Comparison of ENCODE assay signal across 18 mouse cellular contexts in the genomic region with DNA sequence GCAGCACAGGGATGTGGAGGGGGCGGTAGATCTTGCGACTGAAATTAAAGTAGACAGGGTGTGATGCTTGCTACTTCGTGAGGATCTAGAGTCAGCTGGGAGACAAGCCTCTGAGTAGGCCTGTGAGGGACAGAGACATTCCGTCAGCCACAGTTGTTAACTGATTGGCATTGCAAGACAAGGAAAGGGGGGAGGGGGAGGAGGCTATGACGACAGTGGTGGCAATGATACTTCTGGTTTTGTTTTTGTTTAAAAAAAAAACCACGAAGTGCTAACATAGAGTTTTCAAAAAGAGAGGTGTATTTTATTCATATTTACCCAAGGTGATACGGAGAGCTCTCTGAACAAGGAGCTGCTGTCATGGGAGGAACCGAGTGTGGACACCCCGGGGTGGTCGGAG. TPM values are rescaled to one million over a fixed set of nuclear protein-coding genes. Genes with fewer than 3 reads are reported as not detected.
DNase-seq lines count a peak whose midpoint lies in the region; ATAC-seq lines count a peak whose summit lies in the region.
"Had no signal": no experiment of that assay in that cellular context is flagged by ENCODE, and none has a peak within 500 bp of the region (broad histone marks: within the 10 kb centered on the region; RNA-seq: fewer than 3 reads in every experiment).

No protein-coding gene starts in this region.

- H3K9ac ChIP-seq in heart, embryonic 12.5 days, result no peak overlapping the region
- no peak overlapping the region for H3K9ac ChIP-seq in hindbrain, embryonic 11.5 days (ENCODE audit: low read depth, low read length)
- H3K9ac ChIP-seq: forebrain, postnatal 0 days had no signal

- H3K4me3 ChIP-seq in heart, embryonic 12.5 days, result no peak overlapping the region
- H3K4me3 ChIP-seq in hindbrain, embryonic 10.5 days, result no peak overlapping the region
- H3K4me3 ChIP-seq in hindbrain, embryonic 11.5 days (ENCODE audit: low read depth, low read length), result no peak overlapping the region

- no peaks in the 10 kb centered on the region for H3K9me3 ChIP-seq in heart, embryonic 12.5 days (replicated peaks)
- no peaks in the 10 kb centered on the region for H3K9me3 ChIP-seq in hindbrain, embryonic 10.5 days
- H3K9me3 ChIP-seq in hindbrain, embryonic 11.5 days (ENCODE audit: control insufficient read depth, low read length), result no peaks in the 10 kb centered on the region

- no peaks in the 10 kb centered on the region for H3K27me3 ChIP-seq in heart, embryonic 12.5 days (replicated peaks)
- peaks cover 6% of the 10 kb centered on the region for H3K27me3 ChIP-seq in hindbrain, embryonic 10.5 days (ENCODE audit: insufficient read depth, poor library complexity, severe bottlenecking)
- H3K27me3 ChIP-seq in hindbrain, embryonic 11.5 days (ENCODE audit: control insufficient read depth, insufficient read depth, low read length), result 0 out of 2 replicates have a peak, but pooled peaks cover 2% of the 10 kb centered on the region

- no peak overlapping the region for H3K27ac ChIP-seq in heart, embryonic 12.5 days (ENCODE audit: poor library complexity, severe bottlenecking)
- no peak overlapping the region for H3K27ac ChIP-seq in hindbrain, embryonic 10.5 days
- H3K27ac ChIP-seq in hindbrain, embryonic 11.5 days (ENCODE audit: low read depth, low read length), result no peak overlapping the region

- H3K36me3 ChIP-seq in heart, embryonic 12.5 days, result no peaks in the 10 kb centered on the region
- no peaks in the 10 kb centered on the region for H3K36me3 ChIP-seq in hindbrain, embryonic 10.5 days
- H3K36me3 ChIP-seq in hindbrain, embryonic 11.5 days (ENCODE audit: control insufficient read depth, insufficient read depth, low read length), result no peaks in the 10 kb centered on the region

- H3K4me2 ChIP-seq in heart, embryonic 12.5 days, result no peak overlapping the region
- H3K4me2 ChIP-seq in hindbrain, embryonic 11.5 days (replicated peaks; ENCODE audit: low read depth, low read length), result no peak overlapping the region

- WGBS in heart, embryonic 12.5 days, result 54% methylated on average over 10 of the region's 10 CpGs
- 73% methylated on average over 10 of the region's 10 CpGs for WGBS in hindbrain, embryonic 10.5 days
- WGBS in hindbrain, embryonic 11.5 days, result 72% methylated on average over 10 of the region's 10 CpGs

- ATAC-seq in heart, embryonic 12.5 days (ENCODE audit: insufficient number of reproducible peaks, low FRiP score), result no peak
- ATAC-seq in erythroblast, adult 5-6 weeks (replicated peaks; ENCODE audit: low FRiP score, poor library complexity, severe bottlenecking), result 0 out of 2 replicates have a peak, but pooled peaks have one; percentile 19
- ATAC-seq in hindbrain, embryonic 11.5 days (ENCODE audit: low FRiP score), result no peak
- ATAC-seq: forebrain, postnatal 0 days; intestine, embryonic 16.5 days had no signal

- peaks cover 18% of the 10 kb centered on the region for H3K4me1 ChIP-seq in heart, embryonic 12.5 days (replicated peaks)
- H3K4me1 ChIP-seq in hindbrain, embryonic 10.5 days (replicated peaks), result peaks cover 9% of the 10 kb centered on the region; the same call in 1 of the 2 replicates
- no peaks in the 10 kb centered on the region for H3K4me1 ChIP-seq in hindbrain, embryonic 11.5 days (replicated peaks; ENCODE audit: control insufficient read depth, insufficient read depth, low read length)

- peak; percentile 25 for DNase-seq in heart, postnatal 4 days
- DNase-seq in CD4-positive, CD25-positive, alpha-beta regulatory T cell, adult 2 months (ENCODE audit: low read depth, low spot score), result peak; percentile 83
- DNase-seq in naive thymus-derived CD4-positive, alpha-beta T cell, adult 2 months (ENCODE audit: low read depth), result peak; percentile 79
- no peak for DNase-seq in hindbrain, embryonic 10.5 days (ENCODE audit: low spot score)
- DNase-seq in hindbrain, embryonic 11.5 days (ENCODE audit: low spot score), result no peak
- no peak for DNase-seq in adrenal gland, postnatal 25 days
- DNase-seq: adrenal gland, adult 8-10 months; forebrain, postnatal 0 days; heart, adult 11 months; kidney, postnatal 4 days; right cerebral cortex, postnatal 4 days had no signal

RNA-seq across cellular contexts. Expression of a gene that starts 13.7 kb away (rescaled TPM):
- total RNA-seq in heart, postnatal 4 days (2021), result not detected
- not detected in 2 replicates for polyA plus RNA-seq in heart, embryonic 12.5 days (2016; fragmentation: Nextera tagmentation; extraction: Ambion mirVana)
- total RNA-seq in erythroblast, adult 5-6 weeks (2015; ENCODE audit: low replicate concordance), result not detected in 2 replicates
- not detected in 2 replicates for total RNA-seq in erythroblast, adult 5-6 weeks (2017; ENCODE audit: low replicate concordance)
- not detected in 2 replicates for polyA plus RNA-seq in hindbrain, embryonic 10.5 days (2016; fragmentation: Nextera tagmentation; extraction: Ambion mirVana)
- polyA plus RNA-seq in hindbrain, embryonic 11.5 days (2014; fragmentation: Nextera tagmentation; extraction: Ambion mirVana), result not detected in 2 replicates
- total RNA-seq in adrenal gland, postnatal 25 days (2021), result not detected in 2 replicates
- total RNA-seq: adrenal gland, adult 8-10 months; forebrain, postnatal 0 days; heart, postnatal 25 days had no signal
- polyA plus RNA-seq: C2C12; forebrain, postnatal 0 days; intestine, embryonic 16.5 days; limb, embryonic 14.5 days; lung, embryonic 16.5 days had no signal

RNA-seq across cellular contexts. Expression of a gene that starts 24.9 kb away (rescaled TPM):
- total RNA-seq in heart, postnatal 4 days (2021), result 1 to 10 TPM; 7.8 to 9.3 TPM
- 10.4 and 10.8 TPM in 2 replicates for polyA plus RNA-seq in heart, embryonic 12.5 days (2016; fragmentation: Nextera tagmentation; extraction: Ambion mirVana)
- 7.3 and 13.4 TPM in 2 replicates for total RNA-seq in erythroblast, adult 5-6 weeks (2015; ENCODE audit: low replicate concordance)
- total RNA-seq in erythroblast, adult 5-6 weeks (2017; ENCODE audit: low replicate concordance), result 23.1 and 47.7 TPM in 2 replicates
- polyA plus RNA-seq in hindbrain, embryonic 10.5 days (2016; fragmentation: Nextera tagmentation; extraction: Ambion mirVana), result 8.0 and 10.9 TPM in 2 replicates
- polyA plus RNA-seq in hindbrain, embryonic 11.5 days (2014; fragmentation: Nextera tagmentation; extraction: Ambion mirVana), result 7.6 and 9.6 TPM in 2 replicates
- 4.7 and 8.0 TPM in 2 replicates for total RNA-seq in adrenal gland, postnatal 25 days (2021)
- polyA plus RNA-seq: C2C12 had no signal

RNA-seq across cellular contexts. Expression of a gene that starts 44.8 kb away (rescaled TPM):
- total RNA-seq in heart, postnatal 4 days (2021), result 10 to 100 TPM; 43.4 to 46.3 TPM
- 65.9 and 74.8 TPM in 2 replicates for polyA plus RNA-seq in heart, embryonic 12.5 days (2016; fragmentation: Nextera tagmentation; extraction: Ambion mirVana)
- total RNA-seq in erythroblast, adult 5-6 weeks (2015; ENCODE audit: low replicate concordance), result 20.5 and 20.6 TPM in 2 replicates
- total RNA-seq in erythroblast, adult 5-6 weeks (2017; ENCODE audit: low replicate concordance), result 5.8 and 6.1 TPM in 2 replicates
- 107 and 123 TPM in 2 replicates for polyA plus RNA-seq in hindbrain, embryonic 10.5 days (2016; fragmentation: Nextera tagmentation; extraction: Ambion mirVana)
- polyA plus RNA-seq in hindbrain, embryonic 11.5 days (2014; fragmentation: Nextera tagmentation; extraction: Ambion mirVana), result 87.7 and 94.5 TPM in 2 replicates
- total RNA-seq in adrenal gland, postnatal 25 days (2021), result 58.6 and 61.7 TPM in 2 replicates

RNA-seq across cellular contexts. Expression of a gene that starts 45.0 kb away (rescaled TPM):
- 10 to 100 TPM; 16.4 to 19.9 TPM for total RNA-seq in heart, postnatal 4 days (2021)
- polyA plus RNA-seq in heart, embryonic 12.5 days (2016; fragmentation: Nextera tagmentation; extraction: Ambion mirVana), result 45.9 and 46.6 TPM in 2 replicates
- 21.1 and 25.5 TPM in 2 replicates for total RNA-seq in erythroblast, adult 5-6 weeks (2015; ENCODE audit: low replicate concordance)
- total RNA-seq in erythroblast, adult 5-6 weeks (2017; ENCODE audit: low replicate concordance), result 9.9 and 12.1 TPM in 2 replicates
- polyA plus RNA-seq in hindbrain, embryonic 10.5 days (2016; fragmentation: Nextera tagmentation; extraction: Ambion mirVana), result 72.9 and 79.3 TPM in 2 replicates
- 68.5 and 69.2 TPM in 2 replicates for polyA plus RNA-seq in hindbrain, embryonic 11.5 days (2014; fragmentation: Nextera tagmentation; extraction: Ambion mirVana)
- 15.4 and 17.6 TPM in 2 replicates for total RNA-seq in adrenal gland, postnatal 25 days (2021)

RNA-seq across cellular contexts. Expression of a gene that starts 51.0 kb away (rescaled TPM):
- total RNA-seq in heart, postnatal 4 days (2021), result not detected
- polyA plus RNA-seq in heart, embryonic 12.5 days (2016; fragmentation: Nextera tagmentation; extraction: Ambion mirVana), result 0.32 and 0.42 TPM in 2 replicates
- total RNA-seq in erythroblast, adult 5-6 weeks (2015; ENCODE audit: low replicate concordance), result not detected in 2 replicates
- total RNA-seq in erythroblast, adult 5-6 weeks (2017; ENCODE audit: low replicate concordance), result not detected in 2 replicates
- not detected in 2 replicates for polyA plus RNA-seq in hindbrain, embryonic 10.5 days (2016; fragmentation: Nextera tagmentation; extraction: Ambion mirVana)
- polyA plus RNA-seq in hindbrain, embryonic 11.5 days (2014; fragmentation: Nextera tagmentation; extraction: Ambion mirVana), result not detected in 2 replicates
- not detected in 2 replicates for total RNA-seq in adrenal gland, postnatal 25 days (2021)
- total RNA-seq: adrenal gland, adult 8-10 months; forebrain, postnatal 0 days; heart, postnatal 25 days had no signal
- polyA plus RNA-seq: C2C12; intestine, embryonic 16.5 days; lung, embryonic 16.5 days had no signal

Comparison
In these comparisons a context has a peak if more than half of its experiments do, and no peak if none do; other contexts are left out.
1. DNase-seq: peak in heart, postnatal 4 days (single experiment), CD4-positive, CD25-positive, alpha-beta regulatory T cell, adult 2 months (single experiment) and naive thymus-derived CD4-positive, alpha-beta T cell, adult 2 months (single experiment); none in hindbrain, embryonic 10.5 days (single experiment), hindbrain, embryonic 11.5 days (single experiment) and adrenal gland, postnatal 25 days (single experiment).